Mouse (Mus musculus) left cerebral cortex, adult 11 months (tissue): ENCODE measurements at regions not wholly inside any gene's neighbourhood (a gene's known extent, or its start where the extent isn't known, plus 50 kb on each side); places are given as distances from the start of the nearest gene placed in this dataset.
A peak's percentile ranks its signal among the peaks of the same experiment; 100 is the strongest.

Experiments used
- DNase-seq: peaks from one replicate; pipeline ENCODE4 v3.0.0; 2022; ENCODE audit warnings: low spot score

GRCm38 (mm10) chr5:80484676-80485075 lies 535.3 kb upstream of the Adgrl3 start:
- DNase-seq, result no peak

GRCm38 (mm10) chr5:80488332-80488731 lies 531.6 kb upstream of the Adgrl3 start:
- DNase-seq, result no peak

- peak; percentile 42 for DNase-seq
These were observed 511.3 kb upstream of the Adgrl3 start for GRCm38 (mm10) chr5:80508672-80509071.

DNA sequence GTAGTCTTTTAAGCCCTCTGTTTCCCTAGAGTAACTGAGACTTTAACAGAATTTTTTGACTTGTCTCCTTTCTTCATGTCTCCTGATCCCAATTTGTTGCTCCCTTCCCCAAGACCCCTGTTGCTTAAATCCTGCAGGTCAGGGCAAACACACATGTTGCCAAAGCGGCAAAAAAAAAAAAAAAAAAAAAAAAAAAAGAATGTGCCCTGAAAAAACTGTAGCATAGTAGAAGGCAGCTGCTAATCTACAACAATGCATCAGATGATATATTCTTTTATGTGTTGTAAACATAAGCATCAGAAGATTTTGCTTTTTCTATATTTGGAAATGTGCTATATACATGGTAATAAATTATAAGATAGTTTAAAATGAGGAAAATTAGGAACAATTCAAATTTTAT lies 479.9 kb upstream of the Adgrl3 start:
- no peak for DNase-seq

DNA sequence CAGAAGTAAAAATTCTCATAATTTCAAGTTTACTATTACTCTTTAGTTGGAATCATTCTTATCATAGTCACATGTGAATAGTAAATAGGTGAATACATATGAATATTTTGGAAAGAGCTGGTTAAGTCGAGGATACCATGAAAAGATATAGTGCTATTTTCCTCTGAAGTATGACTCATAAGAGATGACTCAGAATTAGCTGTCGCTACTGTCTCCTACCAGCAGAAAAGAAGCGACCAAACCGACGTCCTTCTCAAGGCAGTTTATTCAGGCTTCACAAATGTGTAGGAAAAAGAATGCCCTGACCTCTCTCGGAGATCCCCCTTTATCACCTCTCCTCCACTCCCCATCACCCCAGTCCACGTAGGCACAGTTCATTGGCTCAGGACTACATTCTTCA lies 468.3 kb upstream of the Adgrl3 start:
- no peak for DNase-seq

- no peak for DNase-seq
These were observed 441.2 kb upstream of the Adgrl3 start for GRCm38 (mm10) chr5:80578741-80579140.

DNA sequence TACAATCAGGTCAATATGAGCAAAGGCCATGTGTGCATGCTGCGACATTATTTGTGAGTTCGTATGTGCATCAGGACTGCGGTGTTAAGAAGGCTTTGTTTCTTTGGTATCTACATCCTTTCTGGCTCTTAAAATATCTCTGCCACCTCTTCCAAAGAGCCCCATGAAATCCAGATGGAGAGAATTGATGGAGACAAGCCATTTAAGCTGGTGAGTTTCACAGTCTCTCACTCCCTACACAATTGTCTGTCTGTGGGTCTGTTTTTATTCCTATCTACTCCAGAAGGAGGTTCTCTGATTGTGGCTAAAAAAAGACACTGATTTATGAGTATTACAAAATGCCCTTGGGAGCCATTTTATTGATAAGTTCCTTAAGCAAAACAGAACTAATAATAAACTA lies 408.4 kb upstream of the Adgrl3 start:
- DNase-seq, result no peak

DNA sequence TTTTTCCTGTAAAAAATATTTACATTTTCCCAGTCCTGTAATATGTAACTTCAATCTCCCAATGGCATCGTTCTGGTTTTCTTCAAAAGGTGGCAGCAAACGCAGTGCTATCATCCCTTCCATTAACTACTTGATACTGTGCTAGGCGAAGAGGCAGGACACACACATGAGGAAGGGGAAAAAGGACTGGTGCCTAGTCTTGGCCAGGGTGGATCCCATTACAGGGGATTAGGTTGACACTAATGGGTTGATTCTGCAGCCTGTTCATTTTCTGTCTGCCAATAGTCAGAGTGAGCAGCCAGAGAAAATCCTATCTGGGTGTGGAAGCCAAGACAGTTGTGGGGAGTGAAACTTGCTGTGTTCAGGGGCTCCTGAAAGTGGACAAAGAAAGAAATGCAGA lies 392.7 kb upstream of the Adgrl3 start:
- DNase-seq, result no peak

DNA sequence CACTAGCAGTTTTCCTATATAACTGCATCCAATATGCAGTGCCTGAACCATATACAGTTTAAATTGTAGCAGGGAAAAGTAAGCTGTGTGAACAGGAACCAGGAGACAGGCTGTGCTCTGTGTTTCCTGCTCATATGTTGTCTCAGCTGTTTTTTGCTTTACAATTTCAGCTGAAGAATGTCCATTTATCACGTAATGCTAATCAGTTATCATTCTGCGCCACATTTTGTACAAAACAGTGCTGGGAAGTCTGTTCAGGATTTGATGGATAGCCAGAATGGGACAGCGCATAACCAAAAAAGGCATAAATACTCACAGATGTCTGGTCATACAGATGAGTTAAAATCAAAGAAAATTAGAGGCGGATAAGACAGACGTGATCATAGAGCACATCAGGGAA lies 360.9 kb upstream of the Adgrl3 start:
- DNase-seq, result no peak

- DNase-seq, result no peak
These were observed 360.4 kb upstream of the Adgrl3 start for GRCm38 (mm10) chr5:80659530-80659929.

- DNase-seq, result no peak
These were observed 349.5 kb upstream of the Adgrl3 start for GRCm38 (mm10) chr5:80670258-80670947.

DNA sequence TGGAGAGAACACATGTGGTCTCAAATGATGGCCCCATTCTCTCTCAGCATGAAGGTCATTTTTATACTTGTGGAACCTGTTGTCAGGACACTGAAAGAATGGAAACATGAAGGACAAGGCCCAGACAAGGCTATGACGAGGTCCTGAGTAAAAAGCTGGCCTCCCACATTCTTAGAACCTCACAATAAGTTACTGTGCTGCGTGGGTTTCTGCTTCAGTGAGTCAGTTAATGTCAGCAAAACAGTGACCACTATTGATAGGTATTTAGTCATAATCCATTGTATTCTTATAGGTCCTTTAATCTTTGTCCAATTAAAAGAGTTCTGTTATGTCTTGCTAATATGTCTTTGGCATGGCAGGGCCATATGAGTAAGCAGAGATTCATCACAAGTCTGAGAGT lies 336.5 kb upstream of the Adgrl3 start:
- DNase-seq, result no peak

DNA sequence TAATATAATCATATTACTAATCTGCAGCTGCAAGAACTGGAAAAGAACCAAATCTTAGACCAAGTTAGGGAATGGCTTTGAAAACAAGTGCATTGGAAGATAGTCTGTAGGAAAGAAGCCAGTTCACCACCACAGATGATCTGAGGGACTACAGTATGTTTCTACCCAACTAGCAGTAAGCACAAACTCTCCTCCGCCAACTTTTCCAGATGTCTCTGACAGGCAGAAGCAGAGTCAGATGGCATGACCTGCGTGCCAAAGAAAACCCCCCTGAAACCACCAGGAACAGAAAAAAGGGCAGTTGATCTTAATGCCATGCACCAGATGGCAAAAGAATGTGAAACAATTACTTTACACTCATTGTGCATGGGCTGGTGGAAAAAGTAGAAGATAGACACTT lies 319.1 kb upstream of the Adgrl3 start:
- no peak for DNase-seq

- DNase-seq, result no peak
These were observed 315.2 kb upstream of the Adgrl3 start for GRCm38 (mm10) chr5:80704732-80705131.

DNA sequence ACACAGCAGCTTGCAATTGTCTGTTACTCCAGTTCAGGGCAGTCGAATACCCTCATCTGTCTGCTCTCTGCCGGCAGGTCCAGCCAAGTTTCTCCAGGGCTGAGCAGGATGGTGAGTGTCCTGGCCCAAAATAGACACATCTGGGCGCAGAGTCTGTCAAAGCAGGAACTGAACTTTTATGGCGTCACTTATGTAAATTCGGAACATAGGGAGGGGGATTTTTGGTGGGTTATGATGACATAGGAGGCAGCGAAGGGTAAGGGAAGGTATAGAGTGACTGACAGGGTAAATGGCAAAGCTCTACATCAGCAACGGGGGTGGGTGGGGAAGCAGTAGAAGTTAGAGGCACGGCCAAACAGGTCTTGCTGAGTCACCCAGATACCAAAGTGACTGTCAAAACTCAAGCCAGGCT lies 313.3 kb upstream of the Adgrl3 start:
- DNase-seq, result no peak
